Mouse (Mus musculus) embryonic facial prominence, embryonic 11.5 days (tissue): ENCODE results near the gene Igf1r. TPM values are rescaled to one million over a fixed set of nuclear protein-coding genes. Genes with fewer than 3 reads are reported as not detected.

ENCODE experiments used
- ATAC-seq: fragments of 200-750 bp; cut with Nextera tagmentation; replicated peaks from 2 replicates; pipeline ENCODE4 v1.8.0; 2017; ENCODE audit warnings: low read depth; ENCODE audit not compliant: insufficient number of reproducible peaks, low FRiP score, low TSS enrichment
- DNase-seq: peaks from one replicate; pipeline ENCODE4 v3.0.0-alpha.2; 2015; ENCODE audit warnings: low spot score
- H3K27ac ChIP-seq: fragments of 300-500 bp; sonication (generic); replicated peaks from 2 replicates; pipeline ENCODE4 v1.5.1; 2014; ENCODE audit warnings: mild to moderate bottlenecking, low read depth, low read length, control low read depth
- H3K27me3 ChIP-seq: fragments of 300-500 bp; sonication (generic); 2 replicates; pipeline ENCODE4 v1.6.1; 2014; ENCODE audit warnings: mild to moderate bottlenecking, low read length, moderate library complexity, mixed read lengths; ENCODE audit not compliant: control insufficient read depth, insufficient read depth
- H3K36me3 ChIP-seq: fragments of 300-500 bp; sonication (generic); replicated peaks from 2 replicates; pipeline ENCODE4 v1.6.1; 2014; ENCODE audit warnings: low read depth, mild to moderate bottlenecking, low read length, moderate library complexity, mixed read lengths; ENCODE audit not compliant: control insufficient read depth, insufficient read depth
- H3K4me1 ChIP-seq: fragments of 300-500 bp; sonication (generic); 2 replicates; pipeline ENCODE4 v1.6.1; 2014; ENCODE audit warnings: low read length, mixed read lengths; ENCODE audit not compliant: control insufficient read depth, insufficient read depth
- H3K4me2 ChIP-seq: fragments of 300-500 bp; sonication (generic); 2 replicates; pipeline ENCODE4 v1.6.1; 2014; ENCODE audit warnings: low read depth, mild to moderate bottlenecking, control low read depth, low read length, moderate library complexity
- H3K4me3 ChIP-seq: fragments of 300-500 bp; sonication (generic); 2 replicates; pipeline ENCODE4 v1.5.1; 2014; ENCODE audit warnings: low read depth, low read length, control low read depth
- H3K9ac ChIP-seq: fragments of 300-500 bp; sonication (generic); replicated peaks from 2 replicates; pipeline ENCODE4 v1.6.1; 2014; ENCODE audit warnings: mild to moderate bottlenecking, control low read depth, low read length
- H3K9me3 ChIP-seq: fragments of 300-500 bp; sonication (generic); replicated peaks from 2 replicates; pipeline ENCODE4 v1.6.1; 2016; ENCODE audit warnings: mild to moderate bottlenecking, low read length, inconsistent platforms, mixed read lengths; ENCODE audit not compliant: control insufficient read depth
- WGBS: fragments of 180-500 bp; shearing (Covaris S2); extraction: QIAGEN DNeasy Blood & Tissue Kit; methylation state at CpG from one replicate; pipeline ENCODE4 v1.1.7; 2014; 5-methylcytosine and 5-hydroxymethylcytosine counted together
- polyA plus RNA-seq: library from polyadenylated mRNA; unstranded; fragments of >200 nt; fragmentation: Nextera tagmentation; extraction: Ambion mirVana; gene quantifications from 2 replicates; pipeline ENCODE4 v1.2.1, GENCODE M21; 2014

The Igf1r gene
- polyA plus RNA-seq = 19.4 and 20.2 TPM in 2 replicates

DNA sequence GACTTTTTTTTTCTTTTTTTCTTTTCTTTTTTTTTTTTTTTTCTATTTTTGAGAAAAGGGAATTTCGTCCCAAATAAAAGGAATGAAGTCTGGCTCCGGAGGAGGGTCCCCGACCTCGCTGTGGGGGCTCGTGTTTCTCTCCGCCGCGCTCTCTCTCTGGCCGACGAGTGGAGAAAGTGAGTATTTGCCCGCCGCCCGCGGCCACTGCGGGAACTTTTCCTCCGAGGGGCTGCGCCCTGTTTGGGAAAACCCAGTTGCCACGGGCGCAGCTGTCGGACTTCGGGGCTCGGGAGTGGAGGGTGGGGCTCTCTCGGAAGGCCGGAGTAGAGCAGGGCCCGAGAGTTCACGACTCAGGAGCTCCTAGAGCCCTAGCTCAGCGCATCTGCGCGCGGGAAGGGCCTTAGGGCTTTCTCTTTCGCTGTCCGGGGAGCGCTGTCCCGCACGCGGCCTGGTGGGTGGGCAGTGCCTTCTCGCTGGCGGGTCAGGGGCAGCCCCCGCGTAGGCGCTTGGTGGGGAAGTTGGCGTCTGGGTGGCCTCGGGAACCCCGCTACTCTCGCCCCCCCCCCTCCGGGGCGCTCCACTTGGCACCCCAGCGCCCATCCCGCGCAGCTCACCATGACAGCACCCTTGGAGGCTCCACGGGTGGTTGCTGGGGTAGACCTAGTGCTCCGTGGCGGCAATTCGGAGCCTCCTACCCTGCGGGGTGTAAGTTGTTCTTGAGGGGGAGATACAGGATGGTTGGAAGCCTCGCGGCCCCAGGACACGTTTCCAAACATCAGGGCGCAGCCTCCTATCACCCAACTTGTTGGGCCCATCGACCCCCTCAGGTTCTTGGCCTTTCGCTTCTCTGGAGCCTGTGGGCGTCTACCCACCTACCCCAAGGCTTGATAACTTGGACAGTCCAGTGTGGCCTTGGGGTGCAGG lies at the start of gene Igf1r:
TSS of gene Igf1r (plus strand) at position 51 of the 924 bp plus-strand sequence.
- ATAC-seq = no peak
- H3K4me1 ChIP-seq = no peaks in the 10 kb centered on the region
- WGBS = under 1% methylated on average over 58 of the region's 62 CpGs

GRCm38 (mm10) chr7:67906358-67906757 lies 46.3 kb upstream of the Igf1r start:
- no peaks in the 10 kb centered on the region for H3K4me1 ChIP-seq
- no peak for ATAC-seq
- no peak overlapping the region for H3K27ac ChIP-seq
- H3K36me3 ChIP-seq = no peaks in the 10 kb centered on the region
- no peak overlapping the region for H3K4me2 ChIP-seq
- no peak for DNase-seq
- no peak overlapping the region for H3K9ac ChIP-seq
- H3K9me3 ChIP-seq = no peaks in the 10 kb centered on the region
- WGBS = 93% methylated on average over 2 of the region's 2 CpGs
- H3K27me3 ChIP-seq = no peaks in the 10 kb centered on the region
- H3K4me3 ChIP-seq = no peak overlapping the region

More for the DNA sequence above, at the start of gene Igf1r:
- no peaks in the 10 kb centered on the region for H3K9me3 ChIP-seq
- no peaks in the 10 kb centered on the region for H3K36me3 ChIP-seq
- H3K27me3 ChIP-seq = no peaks in the 10 kb centered on the region
- peak within 1 kb of the TSS; percentile 97 for H3K4me2 ChIP-seq
- peak within 1 kb of the TSS; percentile 98 for H3K4me3 ChIP-seq
- peak within 1 kb of the TSS; percentile 99 for H3K27ac ChIP-seq
- DNase-seq = peak; percentile 67
- peak within 1 kb of the TSS; percentile 89 for H3K9ac ChIP-seq

- no peak for DNase-seq
- no peaks in the 10 kb centered on the region for H3K9me3 ChIP-seq
- H3K4me2 ChIP-seq = no peak overlapping the region
- ATAC-seq = no peak
- no peak overlapping the region for H3K9ac ChIP-seq
- no peaks in the 10 kb centered on the region for H3K27me3 ChIP-seq
- H3K36me3 ChIP-seq = no peaks in the 10 kb centered on the region
- 79% methylated on average over 9 of the region's 9 CpGs for WGBS
- no peak overlapping the region for H3K4me3 ChIP-seq
- no peak overlapping the region for H3K27ac ChIP-seq
- no peaks in the 10 kb centered on the region for H3K4me1 ChIP-seq
Measured at GRCm38 (mm10) chr7:67907786-67908400, 44.7 kb upstream of the Igf1r start.

DNA sequence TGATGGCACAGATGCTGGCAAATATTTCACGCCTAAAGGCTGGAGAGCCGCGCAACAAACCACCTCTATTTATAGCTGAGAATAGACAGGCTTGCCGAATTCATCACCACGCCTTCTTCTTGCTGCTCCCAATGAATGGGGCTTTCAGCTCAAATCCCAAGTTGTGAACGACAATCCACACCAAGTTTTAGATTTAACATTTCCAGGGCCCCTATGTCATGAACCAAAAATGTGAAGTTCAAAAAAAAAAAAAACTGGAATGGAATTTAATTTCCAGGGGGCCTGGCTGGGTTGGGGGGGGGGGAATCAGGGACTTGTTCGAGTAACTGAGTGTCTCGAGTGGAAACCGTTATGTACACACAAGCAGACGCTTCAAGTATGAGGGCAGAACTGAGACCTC lies 42.1 kb upstream of the Igf1r start:
- Histone ChIP-seq H3K27ac (peak overlapping the region; percentile 63), H3K4me1 (no peaks in the 10 kb centered on the region), H3K9ac (no peak overlapping the region), H3K27me3 (no peaks in the 10 kb centered on the region), H3K9me3 (no peaks in the 10 kb centered on the region), H3K4me3 (no peak overlapping the region), H3K36me3 (no peaks in the 10 kb centered on the region), H3K4me2 (no peak overlapping the region)
- DNase-seq = peak; percentile 79
- 16% methylated on average over 10 of the region's 10 CpGs for WGBS
- no peak for ATAC-seq

DNA sequence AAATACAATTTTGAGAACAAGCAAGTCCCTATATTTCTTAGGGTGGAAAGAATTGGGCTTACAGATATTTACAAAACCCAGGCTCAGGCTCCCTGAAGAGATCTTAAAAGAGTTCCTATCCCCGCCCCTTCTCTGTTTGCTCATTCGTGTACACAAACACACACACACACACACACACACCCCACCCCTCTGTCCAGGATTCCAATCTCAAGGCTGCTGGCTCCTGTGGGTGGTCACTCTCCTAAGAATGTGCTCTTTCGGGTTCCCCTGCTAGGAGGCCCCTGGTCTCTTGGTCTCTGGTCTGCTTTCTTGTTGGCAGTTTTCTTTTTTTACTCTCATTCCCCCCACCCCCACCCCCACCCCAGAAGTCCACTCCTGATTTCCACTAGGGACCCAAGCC lies 41.7 kb upstream of the Igf1r start:
- H3K4me1 ChIP-seq = no peaks in the 10 kb centered on the region
- H3K9me3 ChIP-seq = no peaks in the 10 kb centered on the region
- no peak overlapping the region for H3K4me3 ChIP-seq
- peak overlapping the region; percentile 63 for H3K27ac ChIP-seq
- DNase-seq (peak; percentile 61), ATAC-seq (no peak)
- peak overlapping the region; percentile 35 for H3K9ac ChIP-seq
- no peak overlapping the region for H3K4me2 ChIP-seq
- H3K27me3 ChIP-seq = no peaks in the 10 kb centered on the region
- no peaks in the 10 kb centered on the region for H3K36me3 ChIP-seq
- 18% methylated on average over 3 of the region's 3 CpGs for WGBS

DNA sequence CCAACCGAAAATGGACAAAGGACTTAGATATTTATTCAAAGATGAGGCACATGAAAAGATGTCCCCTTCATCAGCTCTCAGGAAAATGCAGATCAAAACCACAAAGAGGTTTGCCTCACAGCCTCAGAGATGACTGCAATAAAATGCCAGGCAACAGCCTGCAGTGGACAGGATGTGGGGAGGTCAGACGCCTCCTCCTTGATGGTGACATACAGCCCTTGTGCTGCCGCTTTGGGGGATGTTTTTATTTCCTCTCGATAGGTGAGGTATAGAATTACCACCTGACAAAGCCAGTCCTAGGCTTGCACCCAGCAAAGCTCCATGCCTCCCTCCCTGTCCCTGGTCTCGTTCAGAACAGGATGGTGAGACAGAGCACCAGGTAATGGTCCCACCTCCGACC lies 40.8 kb upstream of the Igf1r start:
- no peaks in the 10 kb centered on the region for H3K27me3 ChIP-seq
- H3K9me3 ChIP-seq = no peaks in the 10 kb centered on the region
- 37% methylated on average over 6 of the region's 6 CpGs for WGBS
- no peak overlapping the region for H3K4me2 ChIP-seq
- no peak overlapping the region for H3K4me3 ChIP-seq
- DNase-seq (no peak), ATAC-seq (no peak; the same call in 1 of the 2 replicates)
- H3K4me1 ChIP-seq = no peaks in the 10 kb centered on the region
- H3K36me3 ChIP-seq = no peaks in the 10 kb centered on the region
- no peak overlapping the region for H3K9ac ChIP-seq
- no peak overlapping the region for H3K27ac ChIP-seq

DNA sequence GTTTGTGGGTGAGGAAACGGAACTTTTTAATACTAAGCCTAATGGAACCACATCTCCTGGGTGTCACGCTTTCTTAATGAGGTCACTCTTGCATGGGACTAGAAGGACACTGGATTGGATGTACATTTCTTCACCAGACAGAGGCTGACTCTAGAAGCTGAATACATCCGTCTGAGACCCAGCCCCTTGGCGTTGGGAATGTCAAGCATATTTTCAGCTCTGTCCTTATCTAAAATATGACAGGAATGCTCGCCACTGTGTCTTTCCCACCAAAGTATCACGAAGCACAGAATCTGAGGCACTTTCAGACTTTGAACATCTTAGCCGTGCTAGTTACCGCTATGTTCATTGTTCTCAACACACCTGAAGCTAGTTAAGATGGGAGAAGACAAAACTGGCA lies 35.7 kb upstream of the Igf1r start:
- DNase-seq (no peak), ATAC-seq (no peak)
- 88% methylated on average over 8 of the region's 8 CpGs for WGBS
- no peak overlapping the region for H3K4me3 ChIP-seq
- no peaks in the 10 kb centered on the region for H3K4me1 ChIP-seq
- no peak overlapping the region for H3K27ac ChIP-seq
- H3K4me2 ChIP-seq = no peak overlapping the region
- H3K36me3 ChIP-seq = no peaks in the 10 kb centered on the region
- H3K9ac ChIP-seq = no peak overlapping the region
- H3K9me3 ChIP-seq = no peaks in the 10 kb centered on the region
- no peaks in the 10 kb centered on the region for H3K27me3 ChIP-seq

DNA sequence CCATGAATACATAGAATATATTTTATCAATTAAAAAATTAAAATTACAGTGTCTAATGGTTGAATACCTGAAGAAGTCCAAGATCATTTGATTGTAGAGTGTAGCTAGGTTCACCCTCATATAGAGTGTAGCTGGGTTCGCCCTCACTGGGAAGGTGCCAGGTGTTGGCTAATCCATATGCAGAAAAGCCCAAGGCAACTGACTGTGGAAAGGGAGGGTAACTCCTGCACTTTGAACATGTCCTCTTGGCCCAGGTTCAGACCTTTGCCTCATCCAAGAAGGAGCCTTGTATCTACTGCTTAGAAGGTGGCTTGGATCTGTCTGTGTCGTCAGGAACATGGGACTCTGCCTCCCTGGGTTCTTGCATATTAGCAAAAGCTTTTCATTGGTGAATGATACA lies 34.9 kb upstream of the Igf1r start:
- WGBS = 90% methylated on average over 2 of the region's 2 CpGs
- H3K4me2 ChIP-seq = no peak overlapping the region
- no peaks in the 10 kb centered on the region for H3K4me1 ChIP-seq
- ATAC-seq (no peak), DNase-seq (no peak)
- no peak overlapping the region for H3K9ac ChIP-seq
- no peak overlapping the region for H3K4me3 ChIP-seq
- H3K27ac ChIP-seq = no peak overlapping the region
- H3K36me3 ChIP-seq = no peaks in the 10 kb centered on the region
- H3K27me3 ChIP-seq = no peaks in the 10 kb centered on the region
- no peaks in the 10 kb centered on the region for H3K9me3 ChIP-seq
